Mouse (Mus musculus) hindbrain, embryonic 10.5 days (tissue): ENCODE measurements around the gene Bmp15. TPM values are rescaled to one million over a fixed set of nuclear protein-coding genes. Genes with fewer than 3 reads are reported as not detected.

Experiments used
- DNase-seq: peaks from one replicate; pipeline ENCODE4 v3.0.0-alpha.2; 2017; ENCODE audit warnings: low spot score
- H3K27ac ChIP-seq: fragments of 300-500 bp; sonication (generic); 2 replicates; pipeline ENCODE4 v1.5.1; 2016; ENCODE audit warnings: mild to moderate bottlenecking, moderate library complexity
- H3K27me3 ChIP-seq: fragments of 300-500 bp; sonication (generic); 2 replicates; pipeline ENCODE4 v1.6.1; 2016; ENCODE audit warnings: mild to moderate bottlenecking; ENCODE audit not compliant: poor library complexity, insufficient read depth, severe bottlenecking
- H3K36me3 ChIP-seq: fragments of 300-500 bp; sonication (generic); 2 replicates; pipeline ENCODE4 v1.6.1; 2016; ENCODE audit warnings: mild to moderate bottlenecking, moderate library complexity
- H3K4me1 ChIP-seq: fragments of 300-500 bp; sonication (generic); replicated peaks from 2 replicates; pipeline ENCODE4 v1.6.1; 2016; ENCODE audit warnings: mild to moderate bottlenecking
- H3K4me3 ChIP-seq: fragments of 300-500 bp; sonication (generic); 2 replicates; pipeline ENCODE4 v1.5.1; 2016; ENCODE audit warnings: mild to moderate bottlenecking, moderate library complexity
- H3K9me3 ChIP-seq: fragments of 300-500 bp; sonication (generic); 2 replicates; pipeline ENCODE4 v1.6.1; 2016; ENCODE audit warnings: mild to moderate bottlenecking, moderate library complexity
- WGBS: fragments of 180-500 bp; shearing (Covaris S2); methylation state at CpG from one replicate; pipeline ENCODE4 v1.1.7; 2016; 5-methylcytosine and 5-hydroxymethylcytosine counted together
- polyA plus RNA-seq: library from polyadenylated mRNA; unstranded; fragments of >200 nt; fragmentation: Nextera tagmentation; extraction: Ambion mirVana; gene quantifications from 2 replicates; pipeline ENCODE4 v1.2.1, GENCODE M21; 2016

Gene Bmp15
- 0.05 TPM in 1 of 2 replicates, not detected in the other for polyA plus RNA-seq

DNA sequence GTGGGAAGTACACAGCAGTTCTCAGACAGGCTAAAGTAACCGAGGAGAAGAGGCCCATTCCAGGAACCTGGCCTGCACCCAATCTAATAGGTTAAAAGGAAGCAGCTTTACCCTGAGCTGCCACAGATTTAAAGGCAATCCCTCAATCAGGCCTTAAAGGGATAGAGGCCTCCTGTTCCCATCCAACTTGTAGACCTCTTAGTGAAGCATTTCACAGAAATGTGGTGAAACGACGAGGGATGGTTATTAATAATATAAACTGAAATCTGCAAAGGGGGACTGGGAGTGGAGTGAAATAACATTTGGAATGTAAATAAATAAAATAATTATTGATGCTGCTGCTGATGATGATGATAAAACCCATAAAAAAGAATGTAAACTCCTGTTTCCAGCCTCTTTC, at the start of gene Bmp15:
TSS of gene Bmp15 (minus strand) at position 101 of the 400 bp plus-strand sequence.
- Histone ChIP-seq H3K36me3 (no peaks in the 10 kb centered on the region), H3K9me3 (no peaks in the 10 kb centered on the region), H3K4me1 (no peaks in the 10 kb centered on the region), H3K4me3 (no peak within 1 kb of the TSS), H3K27ac (no peak within 1 kb of the TSS), H3K27me3 (no peaks in the 10 kb centered on the region)
- DNase-seq = no peak
- WGBS = 87% methylated on average over 3 of the region's 3 CpGs

DNA sequence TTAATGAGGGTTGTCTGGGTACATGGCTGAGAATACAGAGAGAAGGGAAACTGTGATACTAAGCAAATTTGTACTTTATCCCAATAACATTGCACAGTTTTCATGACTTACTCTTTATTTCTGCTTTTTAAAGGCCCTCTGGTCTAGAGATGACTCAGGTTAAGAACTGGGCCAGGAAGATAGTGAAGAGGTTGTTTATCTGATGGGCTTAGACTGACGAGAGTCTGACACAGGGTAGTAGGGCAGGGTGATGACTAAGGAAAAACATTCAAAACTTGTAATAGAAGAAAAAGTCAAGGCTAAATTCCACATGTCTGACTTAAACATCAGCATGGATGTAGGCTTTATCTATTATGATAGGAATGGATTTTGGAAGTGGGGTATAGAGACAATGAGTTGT, 48.3 kb upstream of the Bmp15 start:
- no peaks in the 10 kb centered on the region for H3K36me3 ChIP-seq
- H3K9me3 ChIP-seq = no peaks in the 10 kb centered on the region
- no peak overlapping the region for H3K27ac ChIP-seq
- no peak for DNase-seq
- H3K4me3 ChIP-seq = no peak overlapping the region
- no peaks in the 10 kb centered on the region for H3K27me3 ChIP-seq
- WGBS = 93% methylated on average over 1 of the region's 1 CpGs
- H3K4me1 ChIP-seq = no peaks in the 10 kb centered on the region

DNA sequence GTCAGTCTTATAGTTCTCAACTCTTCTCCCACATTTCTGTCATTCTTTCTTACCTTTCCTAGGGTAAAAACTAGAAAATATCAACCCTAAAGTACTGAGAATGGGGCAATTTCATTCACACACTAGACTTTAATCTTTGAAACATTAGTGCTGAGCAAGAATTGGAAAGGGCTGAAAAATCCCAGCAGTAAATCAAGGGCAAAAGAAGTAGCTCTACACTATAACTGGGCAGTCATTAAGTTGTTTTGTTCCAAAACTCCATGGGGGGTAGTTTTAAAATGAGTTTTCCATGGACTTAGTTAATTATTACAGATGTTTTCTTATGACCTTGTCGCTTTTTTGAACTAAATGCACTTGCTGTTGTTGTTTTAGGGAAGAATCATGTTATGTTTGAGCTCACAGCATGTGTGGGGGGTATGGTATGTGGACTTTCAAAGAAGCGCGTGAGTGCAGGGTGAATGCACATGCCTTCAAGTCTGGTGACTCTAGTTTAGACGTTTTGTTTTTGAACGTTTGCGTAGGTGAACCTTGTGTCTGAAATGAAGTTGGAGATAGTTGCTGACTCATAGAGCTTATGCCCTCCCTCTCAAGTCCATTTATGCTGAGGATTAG, 37.1 kb upstream of the Bmp15 start:
- Histone ChIP-seq H3K9me3 (no peaks in the 10 kb centered on the region), H3K4me3 (no peak overlapping the region), H3K4me1 (no peaks in the 10 kb centered on the region), H3K36me3 (no peaks in the 10 kb centered on the region), H3K27ac (no peak overlapping the region), H3K27me3 (no peaks in the 10 kb centered on the region)
- DNase-seq = no peak
- WGBS = 65% methylated on average over 6 of the region's 6 CpGs

DNA sequence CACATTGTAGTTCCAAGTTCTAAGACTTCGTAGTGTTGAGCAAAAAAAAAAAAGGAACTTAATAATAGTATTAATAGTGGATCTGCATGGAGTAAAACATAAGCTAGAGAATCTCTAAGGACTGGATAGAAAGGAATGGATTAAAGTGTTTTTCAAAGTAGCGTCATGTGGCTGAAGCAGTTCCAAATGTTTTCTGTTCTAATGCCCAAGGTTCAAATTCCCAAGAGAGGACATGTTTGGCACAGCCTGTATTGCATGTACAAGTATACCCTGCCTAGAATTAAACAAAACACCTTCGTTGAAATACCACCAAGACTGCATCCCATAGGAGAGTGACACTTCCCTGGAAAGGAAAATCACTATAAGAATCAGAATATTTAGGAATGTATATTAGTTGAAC, 36.4 kb upstream of the Bmp15 start:
- Histone ChIP-seq H3K4me1 (no peaks in the 10 kb centered on the region), H3K4me3 (no peak overlapping the region), H3K27me3 (no peaks in the 10 kb centered on the region), H3K9me3 (no peaks in the 10 kb centered on the region), H3K36me3 (no peaks in the 10 kb centered on the region), H3K27ac (no peak overlapping the region)
- 80% methylated on average over 3 of the region's 3 CpGs for WGBS
- DNase-seq = no peak

DNA sequence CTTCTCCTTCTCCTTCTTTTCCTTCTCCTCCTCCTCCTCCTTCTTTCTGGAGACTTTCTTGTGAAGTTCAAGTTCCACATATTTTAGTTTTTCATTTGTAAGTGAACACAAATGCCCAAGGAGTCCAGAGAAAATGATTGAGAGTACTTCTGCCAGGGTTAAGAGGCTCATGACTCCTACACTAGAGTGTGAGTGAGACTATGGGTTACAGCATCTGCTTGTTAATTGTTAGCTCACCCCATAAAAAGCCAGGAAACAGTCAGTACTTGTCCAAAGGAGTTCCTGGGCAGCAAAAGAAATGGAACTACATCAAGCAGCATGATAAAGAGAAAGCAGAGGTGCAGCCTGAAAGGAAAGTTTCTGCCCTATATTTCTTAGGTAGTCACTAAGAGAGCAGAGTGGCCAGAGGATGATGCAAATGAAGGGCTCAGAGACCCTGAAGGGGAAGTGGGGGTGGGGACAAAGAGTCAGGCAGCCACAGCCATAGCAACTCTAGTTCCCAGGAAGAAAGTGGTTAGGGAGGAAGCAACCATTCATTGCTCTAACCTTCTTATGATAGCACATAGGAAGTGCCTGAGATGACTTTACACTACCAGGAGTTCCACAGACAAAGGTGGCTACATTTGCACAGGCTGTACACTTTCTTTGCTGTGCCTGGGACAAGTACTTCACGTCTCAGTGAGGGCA, 24.9 kb upstream of the Bmp15 start:
- Histone ChIP-seq H3K4me1 (no peaks in the 10 kb centered on the region), H3K27ac (no peak overlapping the region), H3K36me3 (no peaks in the 10 kb centered on the region), H3K27me3 (no peaks in the 10 kb centered on the region), H3K9me3 (no peaks in the 10 kb centered on the region), H3K4me3 (no peak overlapping the region)
- no peak for DNase-seq
- WGBS = 86% methylated on average over 1 of the region's 1 CpGs

DNA sequence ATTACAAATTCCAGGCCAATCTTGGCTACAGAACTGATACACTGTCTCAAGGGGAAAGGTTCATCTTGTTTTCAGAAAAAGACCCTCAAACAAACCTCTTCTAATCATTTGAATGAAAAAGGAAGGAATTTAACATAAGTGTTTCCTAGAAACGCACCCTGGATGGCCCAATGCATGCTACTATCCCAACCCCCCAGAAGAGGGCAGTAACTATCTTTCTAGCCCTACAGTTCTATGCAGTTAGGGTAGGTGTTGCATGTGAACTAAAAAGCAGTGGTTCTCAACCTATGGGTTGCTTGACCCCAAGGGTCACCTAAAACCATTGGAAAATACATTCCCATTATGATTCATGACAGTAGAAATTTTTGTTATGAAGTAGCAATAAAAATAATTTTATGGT, 3.5 kb upstream of the Bmp15 start:
- 32% methylated on average over 1 of the region's 1 CpGs for WGBS
- Histone ChIP-seq H3K9me3 (no peaks in the 10 kb centered on the region), H3K4me1 (no peaks in the 10 kb centered on the region), H3K27me3 (no peaks in the 10 kb centered on the region), H3K4me3 (no peak overlapping the region), H3K27ac (no peak overlapping the region), H3K36me3 (no peaks in the 10 kb centered on the region)
- no peak for DNase-seq

DNA sequence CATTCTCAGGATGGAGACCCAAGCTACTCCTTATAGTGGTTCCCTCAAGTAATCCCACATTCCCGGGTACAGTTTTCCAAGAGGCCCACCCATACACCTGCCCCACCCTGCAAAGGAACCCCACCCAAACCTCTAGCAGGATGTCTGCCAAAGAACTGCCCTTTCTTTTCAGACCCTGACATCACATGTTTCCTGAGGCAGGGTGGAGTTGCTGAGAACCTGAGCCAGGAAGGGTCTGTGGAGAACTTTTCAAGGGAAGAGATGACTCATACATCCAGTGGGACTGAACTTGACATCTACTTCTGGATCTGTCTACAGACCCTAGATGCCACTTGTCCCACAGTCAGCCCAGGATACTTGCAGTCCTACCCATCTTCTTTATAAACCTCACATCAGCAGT, 2.8 kb downstream of the Bmp15 start:
- Histone ChIP-seq H3K27ac (no peak overlapping the region), H3K36me3 (no peaks in the 10 kb centered on the region), H3K4me3 (no peak overlapping the region), H3K27me3 (no peaks in the 10 kb centered on the region), H3K4me1 (no peaks in the 10 kb centered on the region), H3K9me3 (no peaks in the 10 kb centered on the region)
- DNase-seq = no peak
- WGBS = 86% methylated on average over 1 of the region's 1 CpGs

Other genes with a start within 250 kb of the Bmp15 start
- not detected in 2 replicates for gene AU022751, start 237.3 kb downstream of the Bmp15 start, polyA plus RNA-seq
- 17.3 and 21.9 TPM in 2 replicates for gene Nudt10, start 147.7 kb downstream of the Bmp15 start, polyA plus RNA-seq
- gene Shroom4, start 79.1 kb upstream of the Bmp15 start, polyA plus RNA-seq = 4.1 and 5.1 TPM in 2 replicates